Mouse (Mus musculus) cerebellum, postnatal 36 days (tissue): Measurements from ENCODE around the gene Igfbp2.

Experiments
- DNase-seq, 2 experiments: peaks; one replicate each; pipeline ENCODE4 v3.0.0; 2021 to 2022; ENCODE audit warnings: mixed read lengths in 2 of 2

Gene Igfbp2

GRCm38 (mm10) chr1:72873511-72874286, 49.4 kb downstream of the Igfbp2 start:
- DNase-seq: peak; percentile 70 to 77

GRCm38 (mm10) chr1:72874287-72875211, 50.2 kb downstream of the Igfbp2 start, which contains the start of gene Igfbp5:
TSS of gene Igfbp5 (minus strand) at chr1:72874884.
- peak; percentile 75 to 76 for DNase-seq

DNA sequence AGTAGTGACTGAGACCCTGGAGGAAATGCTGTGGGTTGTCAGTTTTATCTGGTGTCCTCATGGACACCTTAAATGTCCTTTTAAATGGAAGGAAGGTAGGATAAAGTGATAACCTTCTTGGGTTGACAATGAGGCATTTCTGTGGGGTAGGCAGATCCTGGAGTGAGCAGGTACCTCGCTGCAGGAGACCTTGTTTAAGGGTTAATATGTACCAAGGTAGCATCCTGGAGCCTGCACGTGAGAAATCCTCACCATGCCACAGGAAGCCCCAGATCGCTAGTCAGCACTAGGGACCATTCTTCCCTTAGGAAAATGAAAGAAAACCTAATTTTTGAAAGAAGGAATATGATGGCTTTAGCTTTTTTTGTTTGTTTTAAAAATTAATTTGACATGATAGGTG, 51.4 kb downstream of the Igfbp2 start:
- DNase-seq: no peak

- peak; percentile 35 to 55 for DNase-seq
Observed at GRCm38 (mm10) chr1:72876111-72876510, 51.8 kb downstream of the Igfbp2 start.

GRCm38 (mm10) chr1:72877892-72878291, 53.6 kb downstream of the Igfbp2 start:
- peak; percentile 52 to 76 for DNase-seq

GRCm38 (mm10) chr1:72878473-72879318, 54.4 kb downstream of the Igfbp2 start:
- DNase-seq: no peak

DNA sequence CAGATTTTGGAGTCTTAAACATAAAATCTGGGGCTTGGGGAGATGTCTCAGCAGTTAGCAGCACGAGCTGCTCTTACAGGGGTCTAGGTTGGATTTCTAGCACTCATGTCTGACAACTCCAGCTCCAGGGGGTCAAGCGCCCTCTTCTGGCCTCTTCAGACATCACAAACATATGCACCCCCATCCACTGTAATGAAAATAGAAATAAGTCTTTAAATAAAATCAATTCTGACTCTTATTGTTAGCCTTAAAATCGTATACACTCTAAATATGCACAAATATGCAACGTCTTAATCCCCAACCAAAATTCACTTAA, 55.0 kb downstream of the Igfbp2 start:
- no peak for DNase-seq

GRCm38 (mm10) chr1:72885111-72885818, 61.0 kb downstream of the Igfbp2 start:
- no peak for DNase-seq

DNA sequence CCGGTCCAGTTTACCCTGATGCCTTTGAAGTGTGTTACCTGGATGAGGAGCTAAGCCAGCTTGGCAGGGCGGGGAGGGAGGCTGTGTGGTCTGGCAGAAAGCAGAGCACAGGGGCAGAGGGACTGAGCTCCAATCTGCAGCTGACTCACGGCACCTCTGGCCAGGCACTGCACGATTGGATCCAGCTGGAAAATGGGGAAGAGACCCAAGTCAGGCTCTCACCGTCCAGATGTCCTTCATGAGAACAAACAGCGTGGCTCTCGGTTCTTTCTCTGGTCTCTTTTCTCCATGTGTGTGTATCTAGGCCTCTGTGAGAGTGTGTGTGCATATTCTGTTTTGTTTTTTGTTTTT, 61.5 kb downstream of the Igfbp2 start:
- DNase-seq: no peak

DNA sequence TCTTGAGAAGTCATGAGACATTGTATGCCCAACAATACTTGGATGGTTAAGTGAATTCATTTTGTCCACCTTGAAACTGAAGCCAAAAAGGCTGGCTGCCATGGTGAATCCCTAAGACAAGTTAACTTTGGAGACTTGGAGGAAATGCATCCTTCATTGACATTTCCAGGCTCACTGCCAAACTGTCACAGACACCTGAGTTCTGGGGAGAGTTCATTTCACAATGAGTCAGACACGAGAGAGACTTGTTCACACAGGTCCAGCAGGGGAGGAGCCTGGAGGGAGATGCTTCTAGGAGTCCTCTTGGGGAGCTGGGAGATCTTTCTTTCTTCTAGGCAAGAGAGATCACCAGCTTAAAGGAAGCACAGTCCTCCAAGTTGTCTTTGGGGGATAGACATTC, 63.6 kb downstream of the Igfbp2 start:
- no peak for DNase-seq

GRCm38 (mm10) chr1:72895821-72896220, 71.5 kb downstream of the Igfbp2 start:
- DNase-seq: no peak
